Mouse (Mus musculus): ENCODE measurements around the gene Col6a6.

The Col6a6 gene

GRCm38 (mm10) chr9:105801463-105801862 is 26.5 kb downstream of the Col6a6 start:
- no peak for DNase-seq (ENCODE audit: low spot score in 2 of 2)

GRCm38 (mm10) chr9:105800286-105800685 is 27.7 kb downstream of the Col6a6 start:
- no peak for DNase-seq (ENCODE audit: low spot score in 2 of 2)

- DNase-seq (ENCODE audit: low spot score in 2 of 2) = no peak
These were observed 31.8 kb downstream of the Col6a6 start for GRCm38 (mm10) chr9:105796137-105796536.

GRCm38 (mm10) chr9:105794965-105795364 is 33.0 kb downstream of the Col6a6 start:
- no peak for DNase-seq (ENCODE audit: low spot score in 2 of 2)

GRCm38 (mm10) chr9:105791810-105792209 is 36.1 kb downstream of the Col6a6 start:
- no peak for DNase-seq (ENCODE audit: low spot score in 2 of 2)

GRCm38 (mm10) chr9:105788203-105788602 is 39.8 kb downstream of the Col6a6 start:
- no peak for DNase-seq (ENCODE audit: low spot score in 2 of 2)

- DNase-seq (ENCODE audit: low spot score in 2 of 2) = no peak
These were observed 40.2 kb downstream of the Col6a6 start for GRCm38 (mm10) chr9:105787800-105788199.

- no peak for DNase-seq (ENCODE audit: low spot score in 2 of 2)
These were observed 43.9 kb downstream of the Col6a6 start for GRCm38 (mm10) chr9:105784026-105784425.

- DNase-seq (ENCODE audit: low spot score in 2 of 2) = no peak
These were observed 47.3 kb downstream of the Col6a6 start for GRCm38 (mm10) chr9:105780696-105781095.

- DNase-seq (ENCODE audit: low spot score in 2 of 2) = no peak
These were observed 49.2 kb downstream of the Col6a6 start for GRCm38 (mm10) chr9:105778741-105779140.

- DNase-seq (ENCODE audit: low spot score in 2 of 2) = no peak
These were observed 53.1 kb downstream of the Col6a6 start for GRCm38 (mm10) chr9:105774878-105775277.

GRCm38 (mm10) chr9:105774321-105774720 is 53.6 kb downstream of the Col6a6 start:
- DNase-seq (ENCODE audit: low spot score in 2 of 2) = no peak

GRCm38 (mm10) chr9:105771380-105771779 is 56.6 kb downstream of the Col6a6 start:
- DNase-seq (ENCODE audit: low spot score in 2 of 2) = no peak

- DNase-seq (ENCODE audit: low spot score in 2 of 2) = no peak
These were observed 57.3 kb downstream of the Col6a6 start for GRCm38 (mm10) chr9:105770690-105771089.

GRCm38 (mm10) chr9:105765891-105766290 is 62.1 kb downstream of the Col6a6 start:
- no peak for DNase-seq (ENCODE audit: low spot score in 2 of 2)

- DNase-seq (ENCODE audit: low spot score in 2 of 2) = no peak
These were observed 63.3 kb downstream of the Col6a6 start for GRCm38 (mm10) chr9:105764681-105765080.

- no peak for DNase-seq (ENCODE audit: low spot score in 2 of 2)
These were observed 63.8 kb downstream of the Col6a6 start for GRCm38 (mm10) chr9:105764127-105764526.

- no peak for DNase-seq (ENCODE audit: low spot score in 2 of 2)
These were observed 64.3 kb downstream of the Col6a6 start for GRCm38 (mm10) chr9:105763625-105764024.

- DNase-seq (ENCODE audit: low spot score in 2 of 2) = no peak
These were observed 65.7 kb downstream of the Col6a6 start for GRCm38 (mm10) chr9:105762274-105762673.

- no peak for DNase-seq (ENCODE audit: low spot score in 2 of 2)
These were observed 69.1 kb downstream of the Col6a6 start for GRCm38 (mm10) chr9:105758861-105759260.

- no peak for DNase-seq (ENCODE audit: low spot score in 2 of 2)
These were observed 69.7 kb downstream of the Col6a6 start for GRCm38 (mm10) chr9:105758173-105758765.

GRCm38 (mm10) chr9:105754256-105754655 is 73.7 kb downstream of the Col6a6 start:
- no peak for DNase-seq (ENCODE audit: low spot score in 2 of 2)

- DNase-seq (ENCODE audit: low spot score in 2 of 2) = no peak
These were observed 82.1 kb downstream of the Col6a6 start for GRCm38 (mm10) chr9:105745861-105746260.

GRCm38 (mm10) chr9:105740413-105740812 is 87.5 kb downstream of the Col6a6 start:
- DNase-seq (ENCODE audit: low spot score in 2 of 2) = no peak
